Mouse (Mus musculus) gastrocnemius, postnatal 36 days (tissue): ENCODE measurements around the gene Serpinb6d. TPM values are rescaled to one million over a fixed set of nuclear protein-coding genes. Genes with fewer than 3 reads are reported as not detected.

Experiments used
- DNase-seq, 2 experiments: peaks; one replicate each; pipeline ENCODE4 v3.0.0; 2022
- intact Hi-C: fragments of 180-260 bp; cut with DNase I; formaldehyde crosslinking; loops from one replicate; pipeline ENCODE4 v1.15.1; 2025
- long read RNA-seq, 2 experiments: library from polyadenylated mRNA; stranded (forward); transcript quantifications; one replicate each; pipeline ENCODE4 v2.0.0; 2021
- total RNA-seq, 2 experiments: library from RNA; stranded (reverse); gene quantifications; 2 replicates each; pipeline ENCODE4 v1.2.3; 2021

The Serpinb6d gene
- not detected for total RNA-seq
- long read RNA-seq, experiment 1: 0 reads
- long read RNA-seq, experiment 2: 0 reads

- DNase-seq: no peak
These were observed at the start of gene Serpinb6d for GRCm38 (mm10) chr13:33661105-33661504. Serpinb6d (plus strand) TSS chr13:33661405.

DNA sequence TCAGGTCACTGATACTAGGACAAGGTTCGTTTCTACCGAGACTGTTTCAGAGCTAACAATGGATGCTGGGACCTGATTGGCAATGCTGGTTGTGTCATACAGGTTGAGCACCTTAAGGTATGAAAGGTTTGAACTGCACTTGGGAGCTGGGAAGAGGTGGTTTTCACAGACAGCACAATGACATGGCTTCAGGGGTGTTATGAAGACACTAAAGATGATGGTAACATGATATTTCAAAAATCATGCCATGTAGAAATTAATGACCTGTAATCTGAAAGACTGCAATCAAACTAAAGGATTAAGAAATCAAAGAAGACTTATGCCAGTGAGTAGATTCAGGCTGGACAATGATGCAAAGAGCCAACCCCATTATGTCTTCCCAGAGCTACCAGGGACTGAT lies 38.3 kb upstream of the Serpinb6d start:
- no peak for DNase-seq
- intact Hi-C loops: no loop called here

More at GRCm38 (mm10) chr13:33661105-33661504, at the start of gene Serpinb6d:
- intact Hi-C loops: no loop called here

GRCm38 (mm10) chr13:33642540-33642939 lies 18.7 kb upstream of the Serpinb6d start:
- intact Hi-C loops: no loop called here
- DNase-seq: no peak

DNA sequence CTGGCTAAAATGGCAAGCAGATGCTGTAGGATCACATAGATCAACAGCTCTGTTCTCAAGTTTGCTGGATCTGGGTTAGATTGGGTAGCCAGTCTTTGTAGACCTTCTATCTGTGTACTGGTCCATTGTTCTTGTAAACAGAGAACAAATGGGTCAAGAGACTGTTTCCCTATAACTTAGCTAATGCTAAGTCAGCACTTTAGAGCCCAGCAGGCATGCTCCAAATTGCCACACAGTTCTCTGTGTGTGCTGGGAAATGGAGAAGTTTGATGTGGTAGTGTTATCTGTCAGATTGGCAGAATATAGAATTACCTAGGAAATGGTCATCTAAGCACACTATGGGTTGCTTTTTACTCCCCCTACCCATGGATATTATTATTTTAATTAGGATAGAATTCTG lies 1.3 kb downstream of the Serpinb6d start:
- intact Hi-C loops: no loop called here
- no peak for DNase-seq

- no peak for DNase-seq
- intact Hi-C loops: no loop called here
These were observed 59.1 kb downstream of the Serpinb6d start for GRCm38 (mm10) chr13:33720296-33720695.

Other genes with a start within 250 kb of the Serpinb6d start
- gene Serpinb9g, start 176.6 kb upstream of the Serpinb6d start, total RNA-seq: not detected
- gene Serpinb6e, start 182.0 kb downstream of the Serpinb6d start, total RNA-seq: not detected
- not detected for gene Serpinb6c, start 244.3 kb downstream of the Serpinb6d start, total RNA-seq